Mouse (Mus musculus) heart, embryonic 10.5 days (tissue): ENCODE results near the gene Zbtb25. TPM values are rescaled to one million over a fixed set of nuclear protein-coding genes. Genes with fewer than 3 reads are reported as not detected.

Experiments used
- DNase-seq: peaks from one replicate; pipeline ENCODE4 v3.0.0-alpha.2; 2017; ENCODE audit warnings: low spot score
- H3K27ac ChIP-seq: fragments of 300-500 bp; sonication (generic); 2 replicates; pipeline ENCODE4 v1.5.1; 2016; ENCODE audit warnings: mild to moderate bottlenecking
- H3K27me3 ChIP-seq: fragments of 300-500 bp; sonication (generic); 2 replicates; pipeline ENCODE4 v1.6.1; 2016; ENCODE audit warnings: mild to moderate bottlenecking; ENCODE audit not compliant: poor library complexity, insufficient read depth, severe bottlenecking
- H3K36me3 ChIP-seq: fragments of 300-500 bp; sonication (generic); 2 replicates; pipeline ENCODE4 v1.6.1; 2016; ENCODE audit warnings: mild to moderate bottlenecking, moderate library complexity
- H3K4me1 ChIP-seq: fragments of 300-500 bp; sonication (generic); 2 replicates; pipeline ENCODE4 v1.6.1; 2016; ENCODE audit warnings: mild to moderate bottlenecking
- H3K4me3 ChIP-seq: fragments of 300-500 bp; sonication (generic); 2 replicates; pipeline ENCODE4 v1.5.1; 2016; ENCODE audit warnings: mild to moderate bottlenecking, moderate library complexity
- H3K9me3 ChIP-seq: fragments of 300-500 bp; sonication (generic); 2 replicates; pipeline ENCODE4 v1.6.1; 2016; ENCODE audit warnings: mild to moderate bottlenecking, moderate library complexity
- WGBS: fragments of 180-500 bp; shearing (Covaris S2); methylation state at CpG from one replicate; pipeline ENCODE4 v1.1.7; 2016; 5-methylcytosine and 5-hydroxymethylcytosine counted together
- polyA plus RNA-seq: library from polyadenylated mRNA; unstranded; fragments of >200 nt; fragmentation: Nextera tagmentation; extraction: Ambion mirVana; gene quantifications from 2 replicates; pipeline ENCODE4 v1.2.1, GENCODE M21; 2016

The Zbtb25 gene
- polyA plus RNA-seq, 1 experiment from 2014 or later, result 16.8 TPM

- Histone ChIP-seq H3K9me3 (no peaks in the 10 kb centered on the region), H3K4me1 (peaks cover 21% of the 10 kb centered on the region), H3K4me3 (no peak overlapping the region), H3K27me3 (peaks cover 21% of the 10 kb centered on the region), H3K27ac (no peak overlapping the region), H3K36me3 (no peaks in the 10 kb centered on the region)
- no peak for DNase-seq
- 54% methylated on average over 3 of the region's 3 CpGs for WGBS
Observed at GRCm38 (mm10) chr12:76401674-76402073, 32.3 kb upstream of the Zbtb25 start.

GRCm38 (mm10) chr12:76397281-76397680, 27.9 kb upstream of the Zbtb25 start:
- WGBS, result 84% methylated on average over 5 of the region's 5 CpGs
- DNase-seq, result no peak

GRCm38 (mm10) chr12:76392979-76393378, 23.6 kb upstream of the Zbtb25 start:
- no peaks in the 10 kb centered on the region for H3K27me3 ChIP-seq
- DNase-seq, result no peak
- no peaks in the 10 kb centered on the region for H3K9me3 ChIP-seq
- H3K36me3 ChIP-seq, result peaks cover 21% of the 10 kb centered on the region
- H3K4me1 ChIP-seq, result no peaks in the 10 kb centered on the region; the same call in 1 of the 2 replicates
- WGBS, result 77% methylated on average over 5 of the region's 5 CpGs
- no peak overlapping the region for H3K27ac ChIP-seq
- H3K4me3 ChIP-seq, result no peak overlapping the region

More at GRCm38 (mm10) chr12:76397281-76397680, 27.9 kb upstream of the Zbtb25 start:
- no peaks in the 10 kb centered on the region for H3K36me3 ChIP-seq
- H3K27me3 ChIP-seq, result no peaks in the 10 kb centered on the region
- no peaks in the 10 kb centered on the region; the same call in 1 of the 2 replicates for H3K4me1 ChIP-seq
- no peaks in the 10 kb centered on the region for H3K9me3 ChIP-seq
- no peak overlapping the region for H3K4me3 ChIP-seq
- H3K27ac ChIP-seq, result no peak overlapping the region

- DNase-seq, result no peak
- 70% methylated on average over 3 of the region's 3 CpGs for WGBS
- H3K36me3 ChIP-seq, result peaks cover 27% of the 10 kb centered on the region
- H3K4me3 ChIP-seq, result no peak overlapping the region
- H3K4me1 ChIP-seq, result no peaks in the 10 kb centered on the region; the same call in 1 of the 2 replicates
- peak overlapping the region; percentile 29; the same call in 1 of the 2 replicates for H3K27ac ChIP-seq
- no peaks in the 10 kb centered on the region for H3K27me3 ChIP-seq
- no peaks in the 10 kb centered on the region for H3K9me3 ChIP-seq
Observed at GRCm38 (mm10) chr12:76391595-76392271, 22.3 kb upstream of the Zbtb25 start.

GRCm38 (mm10) chr12:76388794-76389193, 19.4 kb upstream of the Zbtb25 start:
- no peak overlapping the region for H3K4me3 ChIP-seq

GRCm38 (mm10) chr12:76385342-76385741, 15.9 kb upstream of the Zbtb25 start:
- Histone ChIP-seq H3K36me3 (peaks cover 56% of the 10 kb centered on the region), H3K9me3 (no peaks in the 10 kb centered on the region), H3K27me3 (no peaks in the 10 kb centered on the region), H3K27ac (no peak overlapping the region), H3K4me3 (no peak overlapping the region), H3K4me1 (peaks cover 2% of the 10 kb centered on the region)
- DNase-seq, result no peak
- WGBS, result 88% methylated on average over 8 of the region's 8 CpGs

More at GRCm38 (mm10) chr12:76388794-76389193, 19.4 kb upstream of the Zbtb25 start:
- no peaks in the 10 kb centered on the region; the same call in 1 of the 2 replicates for H3K4me1 ChIP-seq
- WGBS, result 89% methylated on average over 11 of the region's 11 CpGs
- H3K36me3 ChIP-seq, result peaks cover 49% of the 10 kb centered on the region
- H3K27ac ChIP-seq, result no peak overlapping the region
- no peaks in the 10 kb centered on the region for H3K27me3 ChIP-seq
- DNase-seq, result no peak
- no peaks in the 10 kb centered on the region for H3K9me3 ChIP-seq

GRCm38 (mm10) chr12:76380151-76380550, 10.7 kb upstream of the Zbtb25 start:
- Histone ChIP-seq H3K9me3 (no peaks in the 10 kb centered on the region), H3K4me3 (no peak overlapping the region), H3K27me3 (no peaks in the 10 kb centered on the region), H3K27ac (peak overlapping the region; percentile 54; the same call in 1 of the 2 replicates), H3K36me3 (peaks cover 20% of the 10 kb centered on the region), H3K4me1 (peaks cover 45% of the 10 kb centered on the region)
- DNase-seq, result no peak
- WGBS, result 72% methylated on average over 7 of the region's 7 CpGs

- H3K9me3 ChIP-seq, result no peaks in the 10 kb centered on the region
- H3K27ac ChIP-seq, result peak overlapping the region; percentile 74
- H3K27me3 ChIP-seq, result no peaks in the 10 kb centered on the region
- peaks cover 59% of the 10 kb centered on the region for H3K4me1 ChIP-seq
- peaks cover 14% of the 10 kb centered on the region; the same call in 1 of the 2 replicates for H3K36me3 ChIP-seq
- WGBS, result 66% methylated on average over 5 of the region's 5 CpGs
- no peak overlapping the region for H3K4me3 ChIP-seq
- no peak for DNase-seq
Observed at GRCm38 (mm10) chr12:76378556-76378955, 9.2 kb upstream of the Zbtb25 start.

GRCm38 (mm10) chr12:76377726-76378125, 8.3 kb upstream of the Zbtb25 start:
- Histone ChIP-seq H3K4me3 (no peak overlapping the region), H3K36me3 (peaks cover 10% of the 10 kb centered on the region; the same call in 1 of the 2 replicates), H3K9me3 (no peaks in the 10 kb centered on the region), H3K4me1 (peaks cover 62% of the 10 kb centered on the region), H3K27me3 (no peaks in the 10 kb centered on the region), H3K27ac (peak overlapping the region; percentile 78)
- 95% methylated on average over 3 of the region's 3 CpGs for WGBS
- DNase-seq, result no peak

GRCm38 (mm10) chr12:76377059-76377458, 7.7 kb upstream of the Zbtb25 start:
- no peaks in the 10 kb centered on the region for H3K9me3 ChIP-seq

GRCm38 (mm10) chr12:76376649-76377048, 7.2 kb upstream of the Zbtb25 start:
- WGBS, result 44% methylated on average over 7 of the region's 7 CpGs
- Histone ChIP-seq H3K4me3 (no peak overlapping the region), H3K9me3 (no peaks in the 10 kb centered on the region), H3K27me3 (no peaks in the 10 kb centered on the region), H3K27ac (peak overlapping the region; percentile 78), H3K36me3 (peaks cover 8% of the 10 kb centered on the region; the same call in 1 of the 2 replicates), H3K4me1 (peaks cover 72% of the 10 kb centered on the region)
- DNase-seq, result no peak

More at GRCm38 (mm10) chr12:76377059-76377458, 7.7 kb upstream of the Zbtb25 start:
- H3K27me3 ChIP-seq, result no peaks in the 10 kb centered on the region
- peaks cover 10% of the 10 kb centered on the region; the same call in 1 of the 2 replicates for H3K36me3 ChIP-seq
- peaks cover 69% of the 10 kb centered on the region for H3K4me1 ChIP-seq
- DNase-seq, result no peak
- H3K4me3 ChIP-seq, result no peak overlapping the region
- WGBS, result 93% methylated on average over 6 of the region's 6 CpGs
- H3K27ac ChIP-seq, result peak overlapping the region; percentile 78

- Histone ChIP-seq H3K27ac (peak overlapping the region; percentile 78), H3K27me3 (no peaks in the 10 kb centered on the region), H3K9me3 (no peaks in the 10 kb centered on the region), H3K4me1 (peaks cover 73% of the 10 kb centered on the region), H3K4me3 (peak overlapping the region; percentile 19; the same call in 1 of the 2 replicates), H3K36me3 (0 out of 2 replicates have a peak, but pooled peaks cover 5% of the 10 kb centered on the region)
- no peak for DNase-seq
- 24% methylated on average over 3 of the region's 3 CpGs for WGBS
Observed at GRCm38 (mm10) chr12:76375506-76375905, 6.1 kb upstream of the Zbtb25 start.

- no peaks in the 10 kb centered on the region for H3K27me3 ChIP-seq
- no peaks in the 10 kb centered on the region for H3K9me3 ChIP-seq
- no peak overlapping the region for H3K4me3 ChIP-seq
- 0 out of 2 replicates have a peak, but pooled peaks cover 2% of the 10 kb centered on the region for H3K36me3 ChIP-seq
- peaks cover 70% of the 10 kb centered on the region for H3K4me1 ChIP-seq
- 74% methylated on average over 4 of the region's 4 CpGs for WGBS
- DNase-seq, result no peak
- H3K27ac ChIP-seq, result peak overlapping the region; percentile 78; the same call in 1 of the 2 replicates
Observed at GRCm38 (mm10) chr12:76374911-76375310, 5.5 kb upstream of the Zbtb25 start.
